ENCODE assay signal across 18 mouse cellular contexts in genomic region chr4:8968741-8969140, GRCm38 (mm10).
DNase-seq lines count a peak whose midpoint lies in the region; ATAC-seq and TF ChIP-seq lines count a peak whose summit lies in the region.
"Had no signal": no experiment of that assay in that cellular context is flagged by ENCODE, and none has a peak within 500 bp of the region (broad histone marks: within the 10 kb centered on the region; RNA-seq: fewer than 3 reads in every experiment).

No protein-coding gene starts in this region.

- peaks cover 6% of the 10 kb centered on the region; the same call in 1 of the 2 replicates for H3K4me1 ChIP-seq in neural tube, embryonic 15.5 days
- H3K4me1 ChIP-seq: embryonic facial prominence, embryonic 15.5 days; hindbrain, embryonic 12.5 days had no signal

- DNase-seq in gastrocnemius, adult 2 months, result peak; percentile 42
- no peak for DNase-seq in gastrocnemius, postnatal 14 days
- peak; percentile 61 for DNase-seq in neural tube, embryonic 10.5 days (ENCODE audit: extremely low spot score, low spot score)
- peak; percentile 76 for DNase-seq in embryo, embryonic 10 days (ENCODE audit: low spot score)
- peak; percentile 77 for DNase-seq in mesoderm, embryonic 11.5 days (ENCODE audit: low read depth, low spot score)
- DNase-seq: cerebellum, postnatal 25 days; left cerebral cortex, postnatal 4 days; retina, postnatal 1 day had no signal

- intact Hi-C loops in gastrocnemius, adult 2 months (cut with DNase I), result no loop called here
- intact Hi-C loops in gastrocnemius, postnatal 14 days (cut with DNase I; ENCODE audit: low total_unique reads), result no loop called here

- H3K36me3 ChIP-seq in neural tube, embryonic 15.5 days, result no peaks in the 10 kb centered on the region
- H3K36me3 ChIP-seq: embryonic facial prominence, embryonic 15.5 days; hindbrain, embryonic 12.5 days had no signal

- no peaks in the 10 kb centered on the region for H3K27me3 ChIP-seq in neural tube, embryonic 15.5 days (replicated peaks)
- H3K27me3 ChIP-seq: embryonic facial prominence, embryonic 15.5 days; hindbrain, embryonic 12.5 days had no signal

- no peak for TF ChIP-seq CTCF in gastrocnemius, adult 2 months (IDR thresholded peaks at IDR 0.05)

- ATAC-seq in neural tube, embryonic 15.5 days (ENCODE audit: low FRiP score), result no peak
- no peak for ATAC-seq in monocyte, adult 5-6 weeks (replicated peaks; ENCODE audit: insufficient number of reproducible peaks, low FRiP score, low TSS enrichment, poor library complexity, severe bottlenecking)
- ATAC-seq in CD4-positive, CD25-positive, alpha-beta regulatory T cell, adult 4 months, result no peak
- ATAC-seq: activated CD4-positive, CD25-positive, alpha-beta regulatory T cell, adult 4 months; forebrain, embryonic 14.5 days had no signal

- no peak overlapping the region for H3K4me2 ChIP-seq in neural tube, embryonic 15.5 days
- H3K4me2 ChIP-seq: embryonic facial prominence, embryonic 15.5 days; heart, embryonic 11.5 days; hindbrain, embryonic 12.5 days had no signal

- 8% methylated on average over 3 of the region's 3 CpGs for WGBS in neural tube, embryonic 15.5 days

- no peak overlapping the region for H3K9ac ChIP-seq in neural tube, embryonic 15.5 days (replicated peaks)
- H3K9ac ChIP-seq: embryonic facial prominence, embryonic 15.5 days; hindbrain, embryonic 12.5 days had no signal

- H3K4me3 ChIP-seq in gastrocnemius, adult 2 months, result no peak overlapping the region
- no peak overlapping the region for H3K4me3 ChIP-seq in neural tube, embryonic 15.5 days (replicated peaks)
- H3K4me3 ChIP-seq: embryonic facial prominence, embryonic 15.5 days; hindbrain, embryonic 12.5 days; layer of hippocampus, adult 2 months; myocyte had no signal

- H3K9me3 ChIP-seq in neural tube, embryonic 15.5 days (replicated peaks), result 0 out of 2 replicates have a peak, but pooled peaks cover 2% of the 10 kb centered on the region
- H3K9me3 ChIP-seq: embryonic facial prominence, embryonic 15.5 days; hindbrain, embryonic 12.5 days had no signal

- no peak overlapping the region for H3K27ac ChIP-seq in gastrocnemius, adult 2 months
- no peak overlapping the region for H3K27ac ChIP-seq in neural tube, embryonic 15.5 days (replicated peaks)
- H3K27ac ChIP-seq: embryonic facial prominence, embryonic 15.5 days; hindbrain, embryonic 12.5 days; layer of hippocampus, adult 2 months had no signal
